Mouse (Mus musculus): ENCODE results near the gene Anln. TPM values are rescaled to one million over a fixed set of nuclear protein-coding genes. Genes with fewer than 3 reads are reported as not detected.

The Anln gene
- polyA plus RNA-seq, 1 experiment from 2014 or later = 41.9 TPM

GRCm38 (mm10) chr9:22399021-22399420, 10.0 kb upstream of the Anln start:
- no peaks in the 10 kb centered on the region for H3K9me3 ChIP-seq
- H3K9ac ChIP-seq = no peak overlapping the region
- no peaks in the 10 kb centered on the region for H3K36me3 ChIP-seq
- H3K4me2 ChIP-seq = no peak overlapping the region
- H3K27ac ChIP-seq = no peak overlapping the region
- ATAC-seq (ENCODE audit: insufficient number of reproducible peaks, insufficient read depth, low FRiP score, low TSS enrichment, low read depth) = no peak
- no peak overlapping the region for H3K4me3 ChIP-seq
- 77% methylated on average over 4 of the region's 4 CpGs for WGBS
- no peaks in the 10 kb centered on the region for H3K27me3 ChIP-seq
- no peaks in the 10 kb centered on the region for H3K4me1 ChIP-seq

DNA sequence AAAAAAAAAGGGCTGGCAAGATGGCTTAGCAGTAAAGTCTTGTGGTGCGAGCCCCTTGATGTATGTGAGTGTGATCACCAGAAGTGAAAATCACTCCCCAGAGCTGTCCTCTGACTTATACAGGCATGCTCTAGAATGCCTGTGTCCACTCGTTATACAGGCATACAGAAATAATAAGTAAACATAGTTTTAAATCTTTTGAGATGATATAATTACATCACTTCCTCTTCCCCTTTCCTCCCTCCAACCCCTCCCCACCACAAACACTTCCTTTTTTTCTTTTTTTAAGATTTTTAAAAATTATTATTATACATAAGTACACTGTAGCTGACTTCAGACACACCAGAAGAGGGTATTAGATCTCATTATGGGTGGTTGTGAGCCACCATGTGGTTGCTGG, 5.7 kb upstream of the Anln start:
- H3K36me3 ChIP-seq = no peaks in the 10 kb centered on the region
- H3K9me3 ChIP-seq = no peaks in the 10 kb centered on the region
- H3K27me3 ChIP-seq = no peaks in the 10 kb centered on the region
- H3K4me1 ChIP-seq = peaks cover 2% of the 10 kb centered on the region; the same call in 1 of the 2 replicates
- no peak overlapping the region for H3K9ac ChIP-seq
- no peak overlapping the region for H3K27ac ChIP-seq
- ATAC-seq (ENCODE audit: insufficient number of reproducible peaks, insufficient read depth, low FRiP score, low TSS enrichment, low read depth) = no peak
- H3K4me3 ChIP-seq = no peak overlapping the region
- H3K4me2 ChIP-seq = no peak overlapping the region
- WGBS = 80% methylated on average over 2 of the region's 2 CpGs

DNA sequence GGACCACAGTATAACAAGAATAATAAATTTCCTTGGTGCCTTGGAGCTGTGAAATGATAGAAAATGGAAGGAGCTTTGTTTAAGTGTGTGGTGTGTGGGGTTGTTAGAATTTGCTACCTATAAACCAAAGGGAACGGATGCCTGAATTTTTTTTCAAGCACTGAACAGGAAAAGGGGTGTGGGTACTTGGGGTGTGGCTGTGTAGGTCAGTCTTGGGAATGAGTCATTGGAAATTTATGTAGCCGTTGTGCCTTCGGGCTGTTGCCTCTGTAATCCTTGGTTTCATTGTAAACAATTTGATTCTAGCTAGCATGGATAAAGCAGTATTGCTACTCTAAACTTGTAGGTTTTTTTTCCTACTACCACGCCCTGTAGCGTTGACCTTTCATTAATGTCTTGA, 1.4 kb upstream of the Anln start:
- no peak overlapping the region for H3K4me2 ChIP-seq
- no peak for ATAC-seq (ENCODE audit: insufficient number of reproducible peaks, insufficient read depth, low FRiP score, low TSS enrichment, low read depth)
- no peaks in the 10 kb centered on the region for H3K9me3 ChIP-seq
- H3K36me3 ChIP-seq = no peaks in the 10 kb centered on the region
- H3K4me3 ChIP-seq = no peak overlapping the region
- WGBS = 83% methylated on average over 5 of the region's 5 CpGs
- H3K9ac ChIP-seq = no peak overlapping the region
- no peak overlapping the region for H3K27ac ChIP-seq
- H3K4me1 ChIP-seq = peaks cover 23% of the 10 kb centered on the region
- no peaks in the 10 kb centered on the region for H3K27me3 ChIP-seq

- Histone ChIP-seq H3K27me3 (no peaks in the 10 kb centered on the region), H3K9ac (peak overlapping the region; percentile 89; the same call in 1 of the 2 replicates), H3K9me3 (no peaks in the 10 kb centered on the region), H3K36me3 (no peaks in the 10 kb centered on the region), H3K4me3 (peak overlapping the region; percentile 81), H3K4me1 (peaks cover 23% of the 10 kb centered on the region), H3K27ac (peak overlapping the region; percentile 90), H3K4me2 (peak overlapping the region; percentile 74)
- no peak for ATAC-seq (ENCODE audit: insufficient number of reproducible peaks, insufficient read depth, low FRiP score, low TSS enrichment, low read depth)
- 63% methylated on average over 6 of the region's 6 CpGs for WGBS
Observed at GRCm38 (mm10) chr9:22389736-22390245, 803 bp upstream of the Anln start.

DNA sequence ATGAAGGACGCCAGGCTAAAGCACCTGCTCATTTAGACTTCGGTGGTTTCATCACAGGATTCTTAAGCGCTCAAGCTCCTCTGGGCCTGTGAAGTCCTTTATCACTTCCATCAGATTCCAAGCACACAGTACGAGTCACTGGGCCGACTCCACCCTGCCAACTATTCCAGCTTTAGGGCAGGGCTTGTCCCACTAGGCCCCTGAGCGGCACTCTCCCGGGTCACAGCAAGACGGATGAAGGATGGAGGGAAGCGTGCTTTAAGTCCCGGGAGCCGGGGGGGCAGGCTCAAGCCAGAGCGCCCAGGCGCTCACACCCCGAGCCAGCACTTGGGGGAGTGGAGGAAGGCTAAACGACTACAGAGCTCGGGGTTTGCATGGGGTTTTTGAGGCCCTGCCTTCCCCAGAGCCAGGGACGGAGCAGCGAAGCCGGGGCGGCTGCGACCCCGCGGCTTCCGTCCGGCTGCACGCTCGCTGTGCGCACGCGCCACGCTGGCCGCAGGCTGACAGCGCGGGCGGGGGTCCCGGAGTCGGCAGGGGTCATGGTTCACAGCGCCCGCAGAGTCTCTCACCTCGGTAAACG, 497 bp downstream of the Anln start:
- H3K4me3 ChIP-seq = peak overlapping the region; percentile 81
- ATAC-seq (ENCODE audit: insufficient number of reproducible peaks, insufficient read depth, low FRiP score, low TSS enrichment, low read depth) = peak; percentile 74
- H3K9ac ChIP-seq = peak overlapping the region; percentile 89
- H3K27ac ChIP-seq = peak overlapping the region; percentile 90
- H3K27me3 ChIP-seq = no peaks in the 10 kb centered on the region
- H3K4me1 ChIP-seq = peaks cover 23% of the 10 kb centered on the region
- H3K4me2 ChIP-seq = peak overlapping the region; percentile 74
- no peaks in the 10 kb centered on the region for H3K9me3 ChIP-seq
- no peaks in the 10 kb centered on the region for H3K36me3 ChIP-seq
- WGBS = under 1% methylated on average over 41 of the region's 41 CpGs

GRCm38 (mm10) chr9:22387901-22388300, 1.1 kb downstream of the Anln start:
- Histone ChIP-seq H3K4me2 (peak overlapping the region; percentile 74), H3K27me3 (no peaks in the 10 kb centered on the region), H3K9me3 (no peaks in the 10 kb centered on the region), H3K27ac (no peak overlapping the region), H3K4me1 (peaks cover 23% of the 10 kb centered on the region), H3K9ac (peak overlapping the region; percentile 89), H3K36me3 (no peaks in the 10 kb centered on the region), H3K4me3 (peak overlapping the region; percentile 81)
- ATAC-seq (ENCODE audit: insufficient number of reproducible peaks, insufficient read depth, low FRiP score, low TSS enrichment, low read depth) = no peak
- WGBS = 18% methylated on average over 6 of the region's 6 CpGs

DNA sequence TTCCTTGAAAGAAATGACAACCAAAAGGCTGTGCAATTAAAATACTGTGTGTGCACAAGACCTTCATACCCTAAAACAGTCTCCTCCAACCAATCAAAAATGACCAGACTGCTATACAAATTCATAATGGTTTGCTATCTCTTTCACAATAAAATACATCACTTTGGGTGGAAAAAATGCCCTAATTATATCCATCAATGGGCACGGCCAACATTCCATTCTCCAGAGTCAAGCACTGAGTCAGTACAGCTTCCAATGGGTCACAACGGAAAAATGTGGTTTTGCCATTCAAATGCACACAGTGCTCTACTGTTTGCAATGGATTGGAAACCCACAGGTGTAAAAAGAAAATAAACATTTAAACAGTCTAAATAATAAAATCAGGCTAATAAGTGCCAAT, 3.1 kb downstream of the Anln start:
- 76% methylated on average over 2 of the region's 2 CpGs for WGBS
- no peak for ATAC-seq (ENCODE audit: insufficient number of reproducible peaks, insufficient read depth, low FRiP score, low TSS enrichment, low read depth)

DNA sequence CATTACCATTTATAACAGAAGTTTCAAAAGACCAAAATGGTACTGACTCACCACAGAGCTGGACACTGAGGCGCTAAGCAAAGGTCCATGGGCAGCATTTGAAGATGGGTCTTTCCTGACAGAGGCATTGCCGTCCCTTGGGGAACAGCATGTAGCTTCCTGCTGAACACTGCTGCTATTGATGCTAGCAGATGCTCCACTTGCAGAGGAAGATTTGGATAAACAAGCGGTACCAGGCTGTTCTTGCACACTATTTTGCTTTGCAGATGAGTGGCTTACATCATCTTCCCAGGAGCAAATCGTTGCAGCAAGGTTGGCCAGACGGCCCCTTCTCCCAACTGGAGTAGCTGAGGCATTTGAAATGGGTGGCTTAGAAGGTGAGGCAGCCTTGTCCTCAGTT, 12.9 kb downstream of the Anln start:
- no peaks in the 10 kb centered on the region for H3K9me3 ChIP-seq
- WGBS = 88% methylated on average over 5 of the region's 5 CpGs
- H3K4me1 ChIP-seq = no peaks in the 10 kb centered on the region
- no peak overlapping the region for H3K4me2 ChIP-seq
- no peak overlapping the region for H3K27ac ChIP-seq
- peaks cover 80% of the 10 kb centered on the region for H3K36me3 ChIP-seq
- H3K27me3 ChIP-seq = no peaks in the 10 kb centered on the region
- no peak overlapping the region for H3K4me3 ChIP-seq
- ATAC-seq (ENCODE audit: insufficient number of reproducible peaks, insufficient read depth, low FRiP score, low TSS enrichment, low read depth) = no peak
- H3K9ac ChIP-seq = no peak overlapping the region

More for the DNA sequence above, 3.1 kb downstream of the Anln start:
- Histone ChIP-seq H3K27me3 (no peaks in the 10 kb centered on the region), H3K4me3 (no peak overlapping the region), H3K4me2 (no peak overlapping the region), H3K36me3 (peaks cover 15% of the 10 kb centered on the region), H3K9ac (no peak overlapping the region), H3K9me3 (no peaks in the 10 kb centered on the region), H3K4me1 (peaks cover 23% of the 10 kb centered on the region), H3K27ac (no peak overlapping the region)

- no peaks in the 10 kb centered on the region for H3K4me1 ChIP-seq
- H3K4me3 ChIP-seq = no peak overlapping the region
- 94% methylated on average over 4 of the region's 4 CpGs for WGBS
- H3K9me3 ChIP-seq = no peaks in the 10 kb centered on the region
- no peak for ATAC-seq (ENCODE audit: insufficient number of reproducible peaks, insufficient read depth, low FRiP score, low TSS enrichment, low read depth)
- no peaks in the 10 kb centered on the region for H3K27me3 ChIP-seq
- H3K36me3 ChIP-seq = peaks cover 74% of the 10 kb centered on the region
- no peak overlapping the region for H3K27ac ChIP-seq
- no peak overlapping the region for H3K9ac ChIP-seq
- no peak overlapping the region for H3K4me2 ChIP-seq
Observed at GRCm38 (mm10) chr9:22372760-22373159, 16.2 kb downstream of the Anln start.

- H3K9me3 ChIP-seq = no peaks in the 10 kb centered on the region
- H3K27ac ChIP-seq = no peak overlapping the region
- H3K36me3 ChIP-seq = peaks cover 70% of the 10 kb centered on the region
- H3K27me3 ChIP-seq = no peaks in the 10 kb centered on the region
- WGBS = 78% methylated on average over 6 of the region's 6 CpGs
- no peak overlapping the region for H3K4me3 ChIP-seq
- no peaks in the 10 kb centered on the region for H3K4me1 ChIP-seq
- no peak overlapping the region for H3K4me2 ChIP-seq
- ATAC-seq (ENCODE audit: insufficient number of reproducible peaks, insufficient read depth, low FRiP score, low TSS enrichment, low read depth) = no peak
- H3K9ac ChIP-seq = no peak overlapping the region
Observed at GRCm38 (mm10) chr9:22368030-22368429, 21.0 kb downstream of the Anln start.

DNA sequence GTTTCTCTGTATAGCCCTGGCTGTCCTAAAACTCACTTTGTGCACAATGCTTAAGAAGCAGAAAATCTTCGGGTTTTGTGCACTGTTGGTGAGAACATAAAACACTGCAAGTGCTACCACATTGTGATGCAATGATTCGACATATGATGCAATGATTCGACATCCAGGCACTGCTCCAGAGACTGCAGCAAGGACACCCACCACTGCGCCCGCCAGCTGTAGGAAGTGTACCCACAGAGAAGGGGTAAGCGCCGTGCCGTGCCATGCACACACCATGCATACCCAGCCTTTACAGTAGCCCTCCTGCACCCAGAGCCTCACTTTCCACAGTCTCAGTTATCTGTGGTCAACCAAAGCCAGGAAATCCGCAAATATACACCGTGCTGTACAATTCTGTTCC, 22.4 kb downstream of the Anln start:
- Histone ChIP-seq H3K4me3 (no peak overlapping the region), H3K27ac (no peak overlapping the region), H3K36me3 (peaks cover 68% of the 10 kb centered on the region), H3K4me1 (no peaks in the 10 kb centered on the region), H3K9ac (no peak overlapping the region), H3K4me2 (no peak overlapping the region), H3K9me3 (no peaks in the 10 kb centered on the region), H3K27me3 (no peaks in the 10 kb centered on the region)
- WGBS = 94% methylated on average over 10 of the region's 10 CpGs
- ATAC-seq (ENCODE audit: insufficient number of reproducible peaks, insufficient read depth, low FRiP score, low TSS enrichment, low read depth) = no peak

DNA sequence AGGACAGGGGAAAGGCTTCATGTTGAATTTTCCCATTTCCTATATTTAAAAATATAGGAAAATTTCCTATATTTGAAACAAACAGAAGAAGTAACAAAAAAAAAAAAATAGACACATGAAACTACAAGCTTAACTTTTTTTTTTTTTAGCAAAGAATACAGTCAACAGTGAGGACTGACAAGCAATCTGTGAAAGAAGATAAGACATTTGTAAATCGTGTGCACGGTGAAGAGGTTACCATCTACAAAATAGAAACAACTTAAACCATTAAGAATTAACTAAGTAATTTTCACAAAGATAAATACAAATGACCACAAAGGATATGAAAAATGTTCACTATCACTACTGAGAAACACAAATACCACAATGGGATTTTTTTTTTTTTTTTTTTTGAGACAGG, 22.8 kb downstream of the Anln start:
- 94% methylated on average over 2 of the region's 2 CpGs for WGBS
- no peaks in the 10 kb centered on the region for H3K9me3 ChIP-seq
- peaks cover 68% of the 10 kb centered on the region for H3K36me3 ChIP-seq
- no peaks in the 10 kb centered on the region for H3K27me3 ChIP-seq
- no peak overlapping the region for H3K4me2 ChIP-seq
- no peak overlapping the region for H3K9ac ChIP-seq
- H3K4me1 ChIP-seq = no peaks in the 10 kb centered on the region
- no peak for ATAC-seq (ENCODE audit: insufficient number of reproducible peaks, insufficient read depth, low FRiP score, low TSS enrichment, low read depth)
- no peak overlapping the region for H3K27ac ChIP-seq
- H3K4me3 ChIP-seq = no peak overlapping the region

Data from embryonic facial prominence, embryonic 13.5 days (tissue).